Mouse (Mus musculus) 416B (cell line): Measurements from ENCODE around the gene Maea.

Experiments
- DNase-seq: peaks from one replicate; pipeline ENCODE4 v3.0.0; 2011; ENCODE audit warnings: low read depth

Gene Maea

DNA sequence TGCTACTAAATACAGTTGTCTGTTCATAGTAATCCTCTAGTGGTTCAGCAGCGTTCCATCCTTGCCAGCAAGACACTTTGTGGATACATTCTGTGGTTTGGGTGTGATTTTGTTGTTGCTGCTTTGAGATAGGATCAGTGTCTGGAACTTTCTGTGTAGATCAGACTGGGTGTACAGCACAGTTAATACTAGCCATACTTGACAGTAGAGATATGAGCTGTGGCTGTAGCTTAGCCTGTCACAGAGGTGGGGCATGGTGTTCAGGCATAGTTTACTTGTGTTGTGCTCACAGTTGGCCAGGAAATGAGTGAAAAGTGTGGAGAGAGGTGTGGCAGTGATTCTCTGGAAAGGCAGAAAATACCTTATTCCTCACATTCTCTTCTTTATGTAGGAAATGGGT lies 22.2 kb downstream of the Maea start:
- no peak for DNase-seq

GRCm38 (mm10) chr5:33358467-33358866 lies 23.2 kb downstream of the Maea start:
- DNase-seq = no peak

DNA sequence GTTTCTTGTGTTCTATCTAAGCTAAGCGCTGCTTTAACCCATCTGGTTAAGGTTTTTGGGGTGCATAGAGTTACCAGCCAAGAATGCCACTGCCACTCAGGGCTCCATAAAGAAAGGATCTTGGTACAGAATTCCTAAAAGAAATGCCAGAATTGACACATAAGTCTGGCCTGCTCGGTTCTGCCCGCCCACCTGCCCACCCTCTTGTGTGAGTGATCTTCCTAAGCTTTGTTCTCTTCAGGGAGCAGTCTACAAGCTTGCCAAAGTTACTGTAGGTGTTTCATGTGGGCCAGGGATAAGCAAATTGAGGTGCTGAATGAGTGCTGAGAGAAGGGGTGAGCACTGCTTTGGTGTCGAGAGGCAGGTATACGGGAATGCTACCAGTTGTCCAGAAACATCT lies 28.0 kb downstream of the Maea start:
- no peak for DNase-seq

DNA sequence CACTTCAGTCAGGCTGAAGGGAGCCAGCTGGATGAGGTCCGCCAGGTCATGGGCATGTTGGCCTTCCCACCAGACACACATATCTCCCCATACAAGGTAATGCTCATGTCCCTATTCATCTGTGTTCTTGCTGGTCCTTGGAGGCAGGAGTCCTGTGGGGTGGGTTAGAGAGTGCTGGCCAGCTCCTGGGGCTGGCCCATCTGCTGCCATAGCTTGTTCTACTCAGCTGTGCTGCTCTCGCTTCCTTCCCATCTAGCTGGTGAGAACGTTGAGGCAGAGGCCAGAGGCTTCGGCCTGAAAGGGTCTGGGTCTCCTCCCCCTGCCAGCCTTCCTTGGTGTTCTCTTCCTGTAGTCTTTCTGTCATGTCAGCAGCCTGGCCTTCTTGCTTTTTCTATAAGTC lies 33.3 kb downstream of the Maea start:
- no peak for DNase-seq

GRCm38 (mm10) chr5:33371137-33371536 lies 35.8 kb downstream of the Maea start:
- DNase-seq = peak; percentile 52

DNA sequence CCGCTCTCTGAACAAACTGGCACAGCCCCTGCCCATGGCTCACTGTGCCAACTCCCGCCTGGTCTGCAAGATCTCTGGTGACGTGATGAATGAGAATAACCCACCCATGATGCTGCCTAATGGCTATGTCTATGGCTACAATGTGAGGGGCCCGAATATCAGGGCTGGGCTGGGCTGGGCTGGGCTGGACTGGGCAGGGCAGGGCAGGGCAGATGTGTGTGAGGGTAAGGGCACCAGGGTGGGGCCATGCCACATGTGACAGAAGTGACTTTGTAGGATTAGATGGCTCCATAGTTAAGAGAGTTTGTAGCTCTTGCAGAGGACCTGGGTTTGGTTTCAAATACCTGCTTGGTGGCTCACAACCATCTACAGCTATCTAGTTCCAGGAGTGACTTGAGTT lies 36.4 kb downstream of the Maea start:
- DNase-seq = no peak

- no peak for DNase-seq
Observed at GRCm38 (mm10) chr5:33372331-33373038, 37.2 kb downstream of the Maea start.

GRCm38 (mm10) chr5:33377176-33377575 lies 41.9 kb downstream of the Maea start:
- DNase-seq = no peak

DNA sequence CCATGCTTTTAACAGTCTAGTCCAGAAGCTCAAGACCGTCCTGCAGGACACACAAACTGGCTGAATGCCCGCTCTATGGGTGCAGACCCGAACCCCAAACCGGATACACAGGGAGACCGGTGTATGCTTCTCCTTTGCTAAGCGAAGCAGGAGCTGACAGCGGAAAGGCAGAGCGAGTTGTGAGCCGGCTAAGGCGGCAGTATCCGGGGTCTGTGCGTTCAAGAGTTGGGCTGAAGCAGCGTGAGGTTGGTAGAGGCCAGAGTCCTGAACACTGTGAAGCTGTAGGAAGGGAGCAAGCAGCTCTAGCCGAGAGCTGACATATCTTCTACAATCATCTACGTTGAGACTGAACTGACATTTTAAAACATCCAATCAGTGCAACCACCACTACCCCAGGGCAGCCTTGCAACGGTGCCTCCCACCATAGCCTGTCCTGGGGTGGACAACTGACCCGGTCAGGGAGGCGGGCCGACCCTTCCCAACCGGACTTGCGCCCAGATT lies 42.5 kb downstream of the Maea start:
- DNase-seq = no peak

DNA sequence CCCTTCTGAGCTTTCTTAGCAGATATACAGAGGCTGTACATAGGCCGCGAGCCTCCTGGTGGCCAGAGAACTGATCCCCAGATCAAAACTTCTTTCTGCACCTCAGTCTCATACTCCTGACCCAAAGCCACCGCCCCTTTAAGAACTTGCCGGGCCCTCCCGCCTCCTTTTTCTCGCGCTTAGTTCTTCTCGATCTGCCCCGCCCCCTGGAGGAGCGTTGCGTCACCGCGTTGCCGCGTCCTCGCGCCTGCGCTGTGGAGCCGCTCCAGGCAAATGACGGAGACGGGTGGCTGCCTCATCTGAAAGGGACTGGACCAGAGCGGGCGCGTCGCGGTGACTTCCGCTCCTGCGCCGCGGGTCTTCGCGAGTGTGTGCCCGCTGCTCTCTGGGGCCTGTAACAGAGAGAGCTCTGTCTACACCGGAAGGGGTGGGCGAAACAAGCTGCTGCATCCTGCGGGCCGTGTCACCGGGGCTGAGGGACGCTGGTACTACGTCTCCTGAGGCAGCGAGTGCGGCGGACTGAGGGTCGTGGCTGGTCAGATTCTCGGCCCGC lies 43.1 kb downstream of the Maea start, which contains the start of gene Uvssa:
Uvssa (plus strand) TSS at position 248 of the 553 bp plus-strand sequence.
- peak; percentile 99 for DNase-seq

DNA sequence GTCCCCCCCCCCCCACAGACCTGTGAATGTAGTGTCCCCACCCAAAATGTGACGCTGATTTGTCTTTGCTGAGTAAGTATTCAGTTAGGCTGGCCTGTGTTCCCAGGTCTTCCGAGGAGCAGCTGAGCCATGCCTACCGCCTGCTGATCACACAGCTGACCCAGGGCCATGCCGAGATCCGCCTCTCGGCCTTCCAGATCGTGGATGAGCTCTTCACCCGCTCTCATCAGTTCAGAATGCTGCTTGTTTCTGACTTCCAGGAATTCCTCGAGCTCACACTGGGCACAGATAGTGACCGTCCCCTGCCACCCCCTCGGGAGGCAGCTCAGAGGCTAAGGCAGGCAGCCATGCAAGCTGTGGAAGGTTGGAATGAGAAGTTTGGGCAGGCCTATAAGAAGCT lies 52.2 kb downstream of the Maea start:
- no peak for DNase-seq

GRCm38 (mm10) chr5:33393803-33394202 lies 58.5 kb downstream of the Maea start:
- peak; percentile 82 for DNase-seq

- no peak for DNase-seq
Observed at GRCm38 (mm10) chr5:33395693-33396092, 60.4 kb downstream of the Maea start.

DNA sequence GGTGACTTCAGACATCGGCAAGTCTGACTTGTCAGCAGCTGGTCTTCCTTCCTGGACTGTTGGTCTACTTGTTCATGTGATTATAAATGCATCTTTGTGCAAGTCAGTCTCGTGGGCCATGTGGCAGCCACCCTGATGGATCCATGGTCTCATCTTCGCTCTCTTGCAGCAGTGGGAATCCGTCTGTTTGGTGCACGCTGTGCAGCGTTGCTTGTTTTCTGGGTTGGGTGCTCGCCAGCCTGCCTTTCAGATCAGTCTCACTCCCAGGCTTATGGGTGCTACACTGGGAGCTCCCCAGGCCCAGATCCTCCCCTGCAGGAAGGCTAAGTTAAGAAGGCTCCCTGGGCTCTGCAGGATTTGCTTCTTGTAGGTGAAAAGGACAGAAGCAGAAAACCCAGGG lies 61.5 kb downstream of the Maea start:
- no peak for DNase-seq

GRCm38 (mm10) chr5:33400819-33401218 lies 65.5 kb downstream of the Maea start:
- no peak for DNase-seq

- DNase-seq = peak; percentile 61
Observed at GRCm38 (mm10) chr5:33420313-33420712, 85.0 kb downstream of the Maea start.
